26 mouse cellular contexts compared by ENCODE assay signal in the genomic region with DNA sequence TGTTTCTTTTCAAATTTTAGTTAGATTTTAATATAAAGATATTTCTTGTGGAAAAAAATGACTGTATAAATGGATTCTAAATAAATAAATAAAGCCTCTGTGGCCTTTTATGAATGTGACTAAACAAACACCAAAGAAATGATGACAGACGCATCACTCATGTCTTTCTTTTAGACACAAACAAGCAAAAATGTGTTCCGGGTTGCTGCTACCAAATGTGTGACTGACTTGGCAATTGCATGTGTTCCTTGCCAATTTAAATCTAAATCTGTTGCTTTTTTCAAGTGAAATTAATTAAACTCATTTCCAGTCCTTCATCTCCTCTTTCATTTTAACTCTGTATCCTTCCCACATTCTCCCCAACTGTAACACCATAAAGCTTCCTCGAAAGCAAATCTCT.
DNase-seq lines count a peak whose midpoint lies in the region; ATAC-seq and TF ChIP-seq lines count a peak whose summit lies in the region.
"Had no signal": no experiment of that assay in that cellular context is flagged by ENCODE, and none has a peak within 500 bp of the region (broad histone marks: within the 10 kb centered on the region; RNA-seq: fewer than 3 reads in every experiment).

No protein-coding gene starts in this region.

- H3K27me3 ChIP-seq in forebrain, embryonic 14.5 days (replicated peaks; ENCODE audit: control insufficient read depth, insufficient read depth, low read length): no peaks in the 10 kb centered on the region
- no peaks in the 10 kb centered on the region for H3K27me3 ChIP-seq in forebrain, embryonic 13.5 days
- no peaks in the 10 kb centered on the region for H3K27me3 ChIP-seq in forebrain, postnatal 0 days (ENCODE audit: insufficient read depth, low read length)
- no peaks in the 10 kb centered on the region for H3K27me3 ChIP-seq in forebrain, embryonic 12.5 days
- no peaks in the 10 kb centered on the region for H3K27me3 ChIP-seq in neural tube, embryonic 15.5 days (replicated peaks)
- H3K27me3 ChIP-seq: CH12.LX; heart, embryonic 12.5 days; heart, embryonic 15.5 days; hindbrain, embryonic 13.5 days; intestine, embryonic 15.5 days had no signal

- TF ChIP-seq POLR2A in brain, embryonic 14.5 days (IDR thresholded peaks at IDR 0.05; ENCODE audit: borderline replicate concordance, extremely low read depth, insufficient read depth, insufficient read length, poor library complexity, severe bottlenecking): no peak

- WGBS in forebrain, embryonic 14.5 days: 69% methylated on average over 3 of the region's 3 CpGs
- 76% methylated on average over 3 of the region's 3 CpGs for WGBS in forebrain, embryonic 13.5 days
- 46% methylated on average over 3 of the region's 3 CpGs for WGBS in forebrain, postnatal 0 days
- 96% methylated on average over 3 of the region's 3 CpGs for WGBS in forebrain, embryonic 12.5 days
- WGBS in neural tube, embryonic 15.5 days: 89% methylated on average over 3 of the region's 3 CpGs

- no peaks in the 10 kb centered on the region for H3K9me3 ChIP-seq in forebrain, embryonic 14.5 days (replicated peaks; ENCODE audit: control insufficient read depth, low read length)
- no peaks in the 10 kb centered on the region for H3K9me3 ChIP-seq in forebrain, embryonic 13.5 days (replicated peaks)
- H3K9me3 ChIP-seq in forebrain, postnatal 0 days (ENCODE audit: low read length): no peaks in the 10 kb centered on the region
- H3K9me3 ChIP-seq in forebrain, embryonic 12.5 days: no peaks in the 10 kb centered on the region
- H3K9me3 ChIP-seq in neural tube, embryonic 15.5 days (replicated peaks): no peaks in the 10 kb centered on the region
- H3K9me3 ChIP-seq: heart, embryonic 12.5 days; heart, embryonic 15.5 days; hindbrain, embryonic 10.5 days; hindbrain, embryonic 13.5 days; intestine, embryonic 15.5 days had no signal

- H3K36me3 ChIP-seq in forebrain, embryonic 14.5 days (ENCODE audit: control insufficient read depth, insufficient read depth, low read length): no peaks in the 10 kb centered on the region
- no peaks in the 10 kb centered on the region for H3K36me3 ChIP-seq in forebrain, embryonic 13.5 days (ENCODE audit: poor library complexity, severe bottlenecking)
- H3K36me3 ChIP-seq in forebrain, postnatal 0 days (ENCODE audit: insufficient read depth): no peaks in the 10 kb centered on the region
- H3K36me3 ChIP-seq in forebrain, embryonic 12.5 days (replicated peaks): no peaks in the 10 kb centered on the region
- H3K36me3 ChIP-seq in neural tube, embryonic 15.5 days: no peaks in the 10 kb centered on the region
- H3K36me3 ChIP-seq: G1E; heart, embryonic 12.5 days; heart, embryonic 15.5 days; hindbrain, embryonic 10.5 days; hindbrain, embryonic 13.5 days; intestine, embryonic 15.5 days had no signal

- no peak for TF ChIP-seq CTCF in forebrain, postnatal 0 days (IDR thresholded peaks at IDR 0.05; ENCODE audit: low read depth)
- TF ChIP-seq CTCF in brain, embryonic 14.5 days (IDR thresholded peaks at IDR 0.05; ENCODE audit: borderline replicate concordance, extremely low read depth, insufficient read depth, insufficient read length): no peak

- DNase-seq in forebrain, embryonic 14.5 days (ENCODE audit: low spot score): peak; percentile 63
- DNase-seq in forebrain, postnatal 0 days: peak; percentile 55
- peak; percentile 70 for DNase-seq in brain, embryonic 14.5 days (ENCODE audit: low read depth)
- DNase-seq: adrenal gland, postnatal 10 days; adrenal gland, postnatal 36 days; B cell, adult 2 months; cerebellum, adult 11-12 months; cerebellum, adult 8-10 months; cerebellum, postnatal 14 days; gastrocnemius, postnatal 25 days; heart, adult 18-20 months; heart, postnatal 10 days; heart, postnatal 36 days; kidney, adult 11 months had no signal

- no peak overlapping the region for H3K9ac ChIP-seq in forebrain, embryonic 14.5 days (ENCODE audit: low read length)
- H3K9ac ChIP-seq in forebrain, embryonic 13.5 days: no peak overlapping the region
- H3K9ac ChIP-seq in forebrain, postnatal 0 days: no peak overlapping the region
- no peak overlapping the region for H3K9ac ChIP-seq in forebrain, embryonic 12.5 days
- no peak overlapping the region for H3K9ac ChIP-seq in neural tube, embryonic 15.5 days (replicated peaks)
- H3K9ac ChIP-seq: heart, embryonic 12.5 days; heart, embryonic 15.5 days; hindbrain, embryonic 13.5 days; intestine, embryonic 15.5 days had no signal

- peak; percentile 42; the same call in 1 of the 2 replicates for ATAC-seq in forebrain, embryonic 14.5 days
- no peak for ATAC-seq in forebrain, embryonic 13.5 days
- ATAC-seq in forebrain, postnatal 0 days: peak; percentile 63; the same call in 1 of the 2 replicates
- no peak for ATAC-seq in forebrain, embryonic 12.5 days (ENCODE audit: low FRiP score)
- ATAC-seq in neural tube, embryonic 15.5 days (ENCODE audit: low FRiP score): no peak
- ATAC-seq: hindbrain, embryonic 16.5 days; intestine, embryonic 15.5 days; Patski had no signal

- H3K4me3 ChIP-seq in forebrain, embryonic 14.5 days (ENCODE audit: low read depth, low read length): no peak overlapping the region
- H3K4me3 ChIP-seq in forebrain, embryonic 13.5 days: no peak overlapping the region
- no peak overlapping the region for H3K4me3 ChIP-seq in forebrain, postnatal 0 days (ENCODE audit: low read depth, low read length)
- H3K4me3 ChIP-seq in forebrain, embryonic 12.5 days (replicated peaks): no peak overlapping the region
- H3K4me3 ChIP-seq in neural tube, embryonic 15.5 days (replicated peaks): no peak overlapping the region
- H3K4me3 ChIP-seq: heart, embryonic 12.5 days; heart, embryonic 15.5 days; hindbrain, embryonic 10.5 days; hindbrain, embryonic 13.5 days; intestine, embryonic 15.5 days had no signal

- no peaks in the 10 kb centered on the region for H3K4me1 ChIP-seq in forebrain, embryonic 14.5 days (ENCODE audit: control insufficient read depth, insufficient read depth, low read length)
- no peaks in the 10 kb centered on the region for H3K4me1 ChIP-seq in forebrain, embryonic 13.5 days
- H3K4me1 ChIP-seq in forebrain, postnatal 0 days (ENCODE audit: insufficient read depth): no peaks in the 10 kb centered on the region
- H3K4me1 ChIP-seq in forebrain, embryonic 12.5 days: no peaks in the 10 kb centered on the region
- H3K4me1 ChIP-seq in neural tube, embryonic 15.5 days: no peaks in the 10 kb centered on the region
- H3K4me1 ChIP-seq: heart, embryonic 12.5 days; heart, embryonic 15.5 days; hindbrain, embryonic 10.5 days; hindbrain, embryonic 13.5 days; intestine, embryonic 15.5 days had no signal

- H3K27ac ChIP-seq in forebrain, embryonic 14.5 days (ENCODE audit: low read depth, low read length): no peak overlapping the region
- no peak overlapping the region for H3K27ac ChIP-seq in forebrain, embryonic 13.5 days
- no peak overlapping the region for H3K27ac ChIP-seq in forebrain, postnatal 0 days (ENCODE audit: low read depth, low read length)
- no peak overlapping the region for H3K27ac ChIP-seq in forebrain, embryonic 12.5 days
- no peak overlapping the region for H3K27ac ChIP-seq in neural tube, embryonic 15.5 days (replicated peaks)
- H3K27ac ChIP-seq: heart, embryonic 15.5 days; hindbrain, embryonic 10.5 days; hindbrain, embryonic 13.5 days; intestine, embryonic 15.5 days had no signal

- H3K4me2 ChIP-seq in forebrain, embryonic 14.5 days (ENCODE audit: low read length): no peak overlapping the region
- H3K4me2 ChIP-seq in forebrain, embryonic 13.5 days: no peak overlapping the region
- H3K4me2 ChIP-seq in forebrain, postnatal 0 days (ENCODE audit: low read depth): no peak overlapping the region
- no peak overlapping the region for H3K4me2 ChIP-seq in forebrain, embryonic 12.5 days
- no peak overlapping the region for H3K4me2 ChIP-seq in neural tube, embryonic 15.5 days
- H3K4me2 ChIP-seq: heart, embryonic 12.5 days; heart, embryonic 15.5 days; hindbrain, embryonic 13.5 days; intestine, embryonic 15.5 days had no signal

Comparison
In these comparisons a context has a peak if more than half of its experiments do, and no peak if none do; other contexts are left out.
1. ATAC-seq: peak in forebrain, embryonic 14.5 days (single experiment) and forebrain, postnatal 0 days (single experiment); none in forebrain, embryonic 13.5 days (single experiment), forebrain, embryonic 12.5 days (single experiment) and neural tube, embryonic 15.5 days (single experiment).
2. Peak in every context shown above with its lines, with median percentiles within 50 percentile points of each other: DNase-seq.